Mouse (Mus musculus): ENCODE measurements at regions not wholly inside any gene's neighbourhood (a gene's known extent, or its start where the extent isn't known, plus 50 kb on each side); places are given as distances from the start of the nearest gene placed in this dataset.
A peak's percentile ranks its signal among the peaks of the same experiment; 100 is the strongest.
"Not testable (repeated sequence)": the region's sequence is repeated elsewhere in the genome, so short reads cannot be mapped to it uniquely, and the experiment has no call there.

GRCm38 (mm10) chr13:72419532-72419931 lies 209.1 kb upstream of the Irx2 start:
- Histone ChIP-seq H3K4me3 (no peak overlapping the region), H3K27ac (no peak overlapping the region)
- DNase-seq (ENCODE audit: low spot score in 2 of 2) = no peak
- no peak for TF ChIP-seq CTCF (conservative IDR thresholded peaks at IDR 0.05)

DNA sequence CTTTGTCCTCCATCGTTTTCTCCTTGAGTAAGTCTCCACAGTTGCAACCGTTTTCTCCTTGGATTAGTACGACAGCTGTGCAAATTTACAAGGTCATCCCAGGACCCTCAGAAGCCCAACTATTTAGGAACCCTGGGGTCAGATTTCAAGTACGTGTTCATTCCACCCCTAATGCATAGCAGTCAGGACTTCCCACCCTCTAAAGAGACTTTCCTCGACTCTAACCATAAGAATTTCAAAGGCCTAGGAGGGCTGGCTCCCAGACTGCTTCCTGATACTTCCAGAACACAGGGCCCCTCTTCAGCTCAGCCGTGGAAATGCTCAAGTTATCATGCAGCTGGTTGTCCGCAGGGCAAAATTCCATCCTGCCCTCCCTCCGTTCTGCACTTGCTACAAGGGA lies 202.7 kb upstream of the Irx2 start:
- Histone ChIP-seq H3K4me3 (no peak overlapping the region), H3K27ac (no peak overlapping the region)
- no peak for TF ChIP-seq CTCF (conservative IDR thresholded peaks at IDR 0.05)
- no peak for DNase-seq (ENCODE audit: low spot score in 2 of 2)

GRCm38 (mm10) chr13:72445336-72445735 lies 183.3 kb upstream of the Irx2 start:
- H3K27ac ChIP-seq = no peak overlapping the region
- H3K4me3 ChIP-seq = no peak overlapping the region
- no peak for DNase-seq (ENCODE audit: low spot score in 2 of 2)
- no peak for TF ChIP-seq CTCF (conservative IDR thresholded peaks at IDR 0.05)

DNA sequence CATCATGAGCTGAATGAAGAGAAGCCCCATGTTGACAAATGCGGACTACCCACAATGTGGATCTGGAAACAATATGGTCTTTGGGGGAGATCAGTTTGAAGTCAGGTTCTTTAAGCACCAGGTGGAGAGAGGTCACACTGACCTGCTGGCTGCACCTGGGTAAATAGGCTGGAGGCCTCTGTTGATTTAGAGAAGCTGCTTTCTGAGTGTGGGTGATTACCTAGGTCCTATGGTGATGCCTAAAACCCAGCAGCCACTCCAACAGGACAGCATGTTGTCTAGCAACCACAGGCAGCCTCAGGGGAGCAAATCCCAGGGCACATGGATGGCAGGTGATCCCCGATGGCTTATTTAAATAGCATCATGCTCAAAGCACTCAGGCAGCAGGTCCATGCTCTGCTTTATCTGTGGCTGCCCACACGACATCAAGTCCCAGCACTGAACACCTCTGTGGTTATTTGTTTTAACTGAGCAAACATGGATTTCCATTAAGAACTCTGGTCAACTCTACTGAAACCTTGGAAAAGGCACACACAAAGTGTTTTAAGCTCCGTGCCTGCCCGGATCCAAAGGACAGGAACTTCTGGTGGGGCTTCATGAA lies 180.1 kb upstream of the Irx2 start:
- no peak for DNase-seq (ENCODE audit: low spot score in 2 of 2)
- Histone ChIP-seq H3K27ac (no peak overlapping the region), H3K4me3 (no peak overlapping the region)
- no peak for TF ChIP-seq CTCF (conservative IDR thresholded peaks at IDR 0.05)

- no peak overlapping the region for H3K27ac ChIP-seq
- no peak for DNase-seq (ENCODE audit: low spot score in 2 of 2)
- H3K4me3 ChIP-seq = no peak overlapping the region
- TF ChIP-seq CTCF (conservative IDR thresholded peaks at IDR 0.05) = no peak
These were observed 133.3 kb upstream of the Irx2 start for GRCm38 (mm10) chr13:72495353-72495752.

- H3K27ac ChIP-seq = no peak overlapping the region
- no peak for DNase-seq (ENCODE audit: low spot score in 2 of 2)
- H3K4me3 ChIP-seq = no peak overlapping the region
- TF ChIP-seq CTCF (conservative IDR thresholded peaks at IDR 0.05) = no peak
These were observed 131.6 kb upstream of the Irx2 start for GRCm38 (mm10) chr13:72497036-72497435.

GRCm38 (mm10) chr13:72497521-72497920 lies 131.1 kb upstream of the Irx2 start:
- H3K4me3 ChIP-seq = no peak overlapping the region
- no peak for DNase-seq (ENCODE audit: low spot score in 2 of 2)
- H3K27ac ChIP-seq = no peak overlapping the region
- no peak for TF ChIP-seq CTCF (conservative IDR thresholded peaks at IDR 0.05)

DNA sequence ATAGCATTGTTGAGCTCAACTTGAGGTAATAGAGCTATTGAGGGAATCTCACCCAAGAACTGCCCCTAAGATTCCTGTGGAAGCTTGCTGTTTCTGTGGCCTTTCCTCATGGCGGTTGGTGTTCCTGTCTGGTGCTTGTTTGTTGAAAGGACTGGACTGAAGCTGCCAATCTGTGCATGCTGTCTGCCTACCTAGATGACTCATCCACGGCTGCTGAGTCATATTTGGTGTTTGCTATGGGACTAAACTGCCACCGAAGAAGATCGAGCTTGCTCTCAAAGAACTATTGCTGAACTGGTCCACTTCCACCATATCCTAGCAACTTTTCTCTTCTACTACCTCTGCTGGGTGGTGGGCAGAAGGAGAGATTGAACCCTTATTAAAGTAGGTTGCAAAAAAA lies 122.7 kb upstream of the Irx2 start:
- no peak for DNase-seq (ENCODE audit: low spot score in 2 of 2)
- no peak overlapping the region for H3K27ac ChIP-seq

DNA sequence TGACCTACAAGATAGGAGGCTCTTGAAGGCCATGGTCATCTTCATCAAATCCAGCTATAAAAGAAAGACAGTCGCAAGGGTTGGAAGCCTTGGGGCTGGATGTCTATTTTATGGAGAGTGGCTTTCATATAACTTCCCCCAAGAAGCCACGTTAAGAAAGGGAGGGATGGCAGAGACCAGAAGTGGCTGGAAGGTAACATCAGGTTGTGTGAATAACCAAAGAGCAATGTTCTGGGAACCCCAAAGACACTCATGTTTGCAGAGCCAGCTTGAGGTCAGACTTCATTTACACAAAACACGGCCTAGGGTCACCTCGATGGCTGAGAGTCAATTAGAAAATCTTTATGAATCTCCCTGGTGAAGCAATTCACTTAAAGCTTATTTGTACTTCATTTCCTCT lies 90.0 kb upstream of the Irx2 start:
- H3K27ac ChIP-seq = no peak overlapping the region
- no peak overlapping the region for H3K4me3 ChIP-seq
- no peak for TF ChIP-seq CTCF (conservative IDR thresholded peaks at IDR 0.05)

More for the DNA sequence above, 122.7 kb upstream of the Irx2 start:
- H3K4me3 ChIP-seq = no peak overlapping the region
- TF ChIP-seq CTCF (conservative IDR thresholded peaks at IDR 0.05) = no peak

DNA sequence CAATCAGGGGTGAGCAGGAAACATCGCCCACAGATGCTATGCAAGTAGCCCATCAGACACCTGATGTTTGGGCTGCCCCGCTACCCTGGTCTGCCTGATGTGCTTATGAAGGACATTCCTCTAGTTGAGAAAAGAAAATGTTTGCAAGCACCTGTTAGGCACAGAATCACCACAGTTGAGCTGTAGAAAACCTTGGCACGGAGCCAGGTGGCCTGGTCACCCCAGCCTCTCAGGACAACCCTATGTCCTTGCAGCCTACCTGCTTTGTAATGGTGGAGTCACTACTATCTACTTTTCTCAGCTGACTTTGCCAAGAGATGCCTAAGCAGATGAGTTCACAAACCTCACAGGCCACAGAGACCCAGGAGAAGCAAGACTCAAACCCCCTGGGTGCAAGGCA lies 86.9 kb upstream of the Irx2 start:
- DNase-seq (ENCODE audit: low spot score in 2 of 2) = no peak
- no peak for TF ChIP-seq CTCF (conservative IDR thresholded peaks at IDR 0.05)
- H3K27ac ChIP-seq = no peak overlapping the region
- H3K4me3 ChIP-seq = no peak overlapping the region

More for the DNA sequence above, 90.0 kb upstream of the Irx2 start:
- DNase-seq (ENCODE audit: low spot score in 2 of 2) = no peak

DNA sequence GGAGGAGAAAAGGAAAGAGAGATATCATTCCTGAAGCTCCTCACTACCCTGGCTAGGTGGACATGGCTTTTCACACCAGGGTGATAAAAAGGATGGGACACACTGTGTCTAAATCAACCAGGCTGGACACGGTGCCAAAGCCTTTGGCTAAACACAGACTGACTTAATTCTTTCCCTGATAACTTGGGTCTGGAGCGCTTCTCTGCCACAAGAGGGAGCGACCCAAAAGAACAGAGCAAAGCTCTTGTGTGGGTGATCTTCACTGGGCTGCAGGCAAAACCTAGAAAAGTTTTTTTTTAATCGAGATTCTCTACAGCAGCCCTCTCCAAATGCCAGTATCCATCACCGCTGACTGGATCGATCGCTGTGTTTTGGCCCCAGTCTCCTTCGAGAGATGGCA lies 70.7 kb upstream of the Irx2 start:
- no peak for DNase-seq (ENCODE audit: low spot score in 2 of 2)
- Histone ChIP-seq H3K27ac (no peak overlapping the region), H3K4me3 (no peak overlapping the region)
- TF ChIP-seq CTCF (conservative IDR thresholded peaks at IDR 0.05) = peak; percentile 62

- Histone ChIP-seq H3K27ac (no peak overlapping the region), H3K4me3 (no peak overlapping the region)
- no peak for DNase-seq (ENCODE audit: low spot score in 2 of 2)
- TF ChIP-seq CTCF (conservative IDR thresholded peaks at IDR 0.05) = no peak
These were observed 56.7 kb upstream of the Irx2 start for GRCm38 (mm10) chr13:72571871-72572270.

DNA sequence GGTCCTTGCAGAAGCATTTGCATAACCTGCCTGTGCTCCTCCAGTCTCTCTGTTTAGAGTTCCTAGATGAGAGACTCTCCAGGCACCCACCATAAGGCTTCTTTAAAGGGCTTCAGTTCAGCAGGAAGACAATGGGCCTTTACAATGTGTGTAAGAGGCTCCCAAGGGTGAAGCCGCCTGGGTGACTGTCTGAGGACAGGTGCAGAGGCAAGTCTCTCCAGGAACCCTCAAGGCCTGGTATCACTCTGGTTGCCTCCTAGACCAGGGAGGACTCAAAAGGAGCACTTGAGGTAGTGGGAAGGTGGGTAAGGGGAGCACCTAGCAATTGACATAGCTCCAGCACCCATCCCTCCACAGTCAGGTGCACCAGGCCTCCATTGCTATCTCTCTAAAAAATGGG lies 55.8 kb upstream of the Irx2 start:
- Histone ChIP-seq H3K4me3 (no peak overlapping the region), H3K27ac (no peak overlapping the region)
- DNase-seq (ENCODE audit: low spot score in 2 of 2) = no peak
- no peak for TF ChIP-seq CTCF (conservative IDR thresholded peaks at IDR 0.05)

- peak; percentile 39 for TF ChIP-seq CTCF (conservative IDR thresholded peaks at IDR 0.05)
- not testable (repeated sequence) for H3K4me3 ChIP-seq; H3K27ac ChIP-seq; DNase-seq (ENCODE audit: low spot score in 2 of 2)
These were observed 54.5 kb upstream of the Irx2 start for GRCm38 (mm10) chr13:72574126-72574525.

DNA sequence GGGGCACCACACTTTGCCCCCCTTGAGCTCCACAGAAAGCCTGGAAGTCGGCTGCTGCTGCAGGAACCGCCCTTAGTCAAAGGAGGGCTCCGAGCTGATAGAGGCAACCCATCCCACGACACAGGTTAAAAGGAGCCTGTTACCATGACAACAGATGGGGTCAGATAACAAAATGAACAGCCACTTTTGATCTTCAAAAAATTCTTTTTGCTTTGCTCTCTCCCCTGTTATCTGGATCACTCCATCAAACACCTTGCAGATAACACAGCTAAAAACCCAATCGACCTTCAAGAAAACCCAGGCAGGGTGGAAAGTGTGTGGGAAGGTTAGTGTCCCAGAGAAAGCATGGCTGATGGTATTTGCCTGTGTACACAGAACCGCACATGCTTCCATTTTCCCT lies 52.1 kb upstream of the Irx2 start:
- Histone ChIP-seq H3K4me3 (no peak overlapping the region), H3K27ac (no peak overlapping the region)
- no peak for DNase-seq (ENCODE audit: low spot score in 2 of 2)
- no peak for TF ChIP-seq CTCF (conservative IDR thresholded peaks at IDR 0.05)

Data from layer of hippocampus, adult 2 months (tissue).